Mouse (Mus musculus) megakaryocyte, embryonic 14.5 days (primary cell): ENCODE results near the gene Lamb3. TPM values are rescaled to one million over a fixed set of nuclear protein-coding genes. Genes with fewer than 3 reads are reported as not detected.

Experiments
- H3K27me3 ChIP-seq: replicated peaks from 2 replicates; pipeline ENCODE3; 2012; ENCODE audit warnings: inconsistent platforms
- H3K36me3 ChIP-seq: replicated peaks from 2 replicates; pipeline ENCODE3; 2012; ENCODE audit warnings: low read length, inconsistent platforms, mixed read lengths
- H3K4me1 ChIP-seq: 2 replicates; pipeline ENCODE4 v1.6.1; 2012; ENCODE audit warnings: inconsistent platforms
- H3K4me3 ChIP-seq: replicated peaks from 2 replicates; pipeline ENCODE3; 2012; ENCODE audit warnings: moderate library complexity, mild to moderate bottlenecking, inconsistent platforms
- H3K9me3 ChIP-seq: 2 replicates; pipeline ENCODE4 v1.6.1; 2012; ENCODE audit warnings: inconsistent platforms
- FLI1 ChIP-seq: IDR thresholded peaks from 2 replicates; pipeline ENCODE4 v1.6.1; 2012; ENCODE audit warnings: low read length, inconsistent platforms, mixed read lengths
- GATA1 ChIP-seq: IDR thresholded peaks from 3 replicates; pipeline ENCODE4 v1.6.1; 2012; ENCODE audit warnings: mixed read lengths, low read length, inconsistent platforms, borderline replicate concordance
- polyA plus RNA-seq: library from polyadenylated mRNA; stranded (reverse); fragments of >175 nt; gene quantifications from 2 replicates; pipeline ENCODE4 v1.2.3, GENCODE M21; 2012; ENCODE audit warnings: low replicate concordance; ENCODE audit not compliant: insufficient read depth

Gene Lamb3
- polyA plus RNA-seq, 1 experiment: 0.31 TPM

DNA sequence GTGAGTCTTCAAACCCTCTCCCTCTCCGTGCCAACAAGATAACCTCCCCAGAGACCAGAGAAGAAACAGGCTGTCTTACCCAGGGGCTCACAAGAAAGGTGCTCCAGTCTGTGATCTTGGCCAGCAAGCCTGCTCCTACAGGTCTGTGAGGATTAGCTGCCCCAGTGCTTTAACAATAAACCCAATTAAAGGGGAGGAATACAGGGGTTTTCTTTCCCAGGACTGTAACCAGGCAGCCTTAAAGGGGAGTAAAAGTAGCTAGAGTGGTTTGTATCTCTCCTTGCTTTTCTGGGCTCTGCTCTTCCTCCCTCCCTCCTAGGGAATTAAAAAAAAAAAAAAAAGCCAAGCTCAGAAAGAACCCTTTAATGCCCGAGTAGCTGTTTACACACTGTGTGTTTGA is 162.6 kb downstream of the Lamb3 start, which contains the start of gene Camk1g:
Camk1g (minus strand) TSS at position 203 of the 400 bp plus-strand sequence.
- H3K4me1 ChIP-seq: no peaks in the 10 kb centered on the region; the same call in 1 of the 2 replicates
- TF ChIP-seq FLI1 (no peak), GATA1 (no peak)
- no peaks in the 10 kb centered on the region for H3K36me3 ChIP-seq
- peaks cover 40% of the 10 kb centered on the region for H3K27me3 ChIP-seq
- peaks cover 17% of the 10 kb centered on the region for H3K9me3 ChIP-seq
- no peak within 1 kb of the TSS for H3K4me3 ChIP-seq

GRCm38 (mm10) chr1:193373906-193374413 is 166.5 kb downstream of the Lamb3 start:
- peaks cover 3% of the 10 kb centered on the region; the same call in 1 of the 2 replicates for H3K4me1 ChIP-seq
- TF ChIP-seq FLI1 (no peak), GATA1 (no peak)
- peaks cover 17% of the 10 kb centered on the region for H3K9me3 ChIP-seq
- no peaks in the 10 kb centered on the region for H3K36me3 ChIP-seq
- H3K27me3 ChIP-seq: peaks cover 29% of the 10 kb centered on the region
- no peak overlapping the region for H3K4me3 ChIP-seq

DNA sequence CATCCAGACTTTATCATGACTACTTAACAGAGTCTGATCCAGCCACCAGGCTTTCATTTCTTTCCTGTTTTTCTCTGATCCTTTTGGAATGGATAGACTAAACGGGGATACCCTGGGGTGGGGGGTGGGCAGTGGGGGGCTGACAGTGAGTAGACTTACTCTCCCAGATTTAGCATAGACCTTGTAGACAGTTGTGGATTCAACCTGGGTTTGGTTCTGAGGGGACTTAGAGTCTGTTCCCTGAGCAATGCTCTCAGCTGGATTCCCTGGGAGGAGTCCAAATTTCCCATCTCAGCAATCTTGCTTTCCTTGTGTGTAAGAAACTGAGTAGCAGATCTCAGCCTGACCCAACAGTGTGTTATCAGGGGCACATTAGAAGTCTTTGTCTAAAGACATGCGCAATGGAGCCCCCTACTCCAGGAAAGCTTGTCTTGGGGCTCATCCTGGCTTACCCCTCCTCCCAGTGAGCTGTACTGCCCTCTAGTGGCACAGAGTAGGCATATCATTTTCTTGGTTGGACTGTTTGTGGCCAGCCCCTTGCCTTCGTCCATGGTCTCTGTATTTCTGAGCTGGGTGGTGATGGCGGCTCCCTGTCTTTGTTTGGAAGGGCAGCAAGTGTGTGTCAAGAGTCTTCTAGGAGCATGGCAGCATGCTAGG is 169.1 kb downstream of the Lamb3 start:
- H3K27me3 ChIP-seq: peaks cover 39% of the 10 kb centered on the region
- H3K9me3 ChIP-seq: peaks cover 13% of the 10 kb centered on the region
- TF ChIP-seq GATA1 (no peak), FLI1 (no peak)
- H3K36me3 ChIP-seq: no peaks in the 10 kb centered on the region
- H3K4me3 ChIP-seq: no peak overlapping the region
- peaks cover 3% of the 10 kb centered on the region; the same call in 1 of the 2 replicates for H3K4me1 ChIP-seq

DNA sequence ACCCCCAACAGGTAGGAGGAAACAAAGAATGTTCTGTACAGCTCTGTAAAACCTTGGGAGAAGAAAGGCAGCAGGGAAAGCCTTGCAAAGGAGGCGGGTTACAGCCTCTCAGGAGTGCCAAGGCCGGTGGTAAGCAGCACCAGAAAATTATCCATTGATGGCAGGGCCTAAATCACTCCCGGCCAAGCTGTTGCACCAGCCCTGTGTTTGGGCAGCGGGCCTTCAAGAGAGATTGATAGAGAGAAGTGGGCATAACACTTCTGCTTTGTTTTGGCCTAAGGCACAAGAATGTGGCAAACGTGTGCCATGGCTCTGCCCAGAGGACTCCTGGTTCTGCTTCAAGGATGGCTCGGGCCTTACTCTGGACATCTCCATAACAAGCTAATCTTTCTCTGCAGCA is 172.1 kb downstream of the Lamb3 start:
- TF ChIP-seq FLI1: no peak
- no peak for TF ChIP-seq GATA1
- no peaks in the 10 kb centered on the region for H3K36me3 ChIP-seq
- peaks cover 14% of the 10 kb centered on the region for H3K4me1 ChIP-seq
- H3K9me3 ChIP-seq: no peaks in the 10 kb centered on the region
- peaks cover 41% of the 10 kb centered on the region for H3K27me3 ChIP-seq
- no peak overlapping the region for H3K4me3 ChIP-seq

GRCm38 (mm10) chr1:193380877-193381276 is 173.4 kb downstream of the Lamb3 start:
- Histone ChIP-seq H3K36me3 (no peaks in the 10 kb centered on the region), H3K4me1 (peaks cover 18% of the 10 kb centered on the region), H3K9me3 (no peaks in the 10 kb centered on the region), H3K27me3 (peaks cover 42% of the 10 kb centered on the region), H3K4me3 (no peak overlapping the region)
- no peak for TF ChIP-seq FLI1
- TF ChIP-seq GATA1: no peak

GRCm38 (mm10) chr1:193381597-193382404 is 174.3 kb downstream of the Lamb3 start:
- H3K4me1 ChIP-seq: peaks cover 18% of the 10 kb centered on the region
- no peaks in the 10 kb centered on the region for H3K9me3 ChIP-seq
- peaks cover 45% of the 10 kb centered on the region for H3K27me3 ChIP-seq
- TF ChIP-seq GATA1: no peak
- no peak for TF ChIP-seq FLI1
- H3K4me3 ChIP-seq: no peak overlapping the region
- no peaks in the 10 kb centered on the region for H3K36me3 ChIP-seq

DNA sequence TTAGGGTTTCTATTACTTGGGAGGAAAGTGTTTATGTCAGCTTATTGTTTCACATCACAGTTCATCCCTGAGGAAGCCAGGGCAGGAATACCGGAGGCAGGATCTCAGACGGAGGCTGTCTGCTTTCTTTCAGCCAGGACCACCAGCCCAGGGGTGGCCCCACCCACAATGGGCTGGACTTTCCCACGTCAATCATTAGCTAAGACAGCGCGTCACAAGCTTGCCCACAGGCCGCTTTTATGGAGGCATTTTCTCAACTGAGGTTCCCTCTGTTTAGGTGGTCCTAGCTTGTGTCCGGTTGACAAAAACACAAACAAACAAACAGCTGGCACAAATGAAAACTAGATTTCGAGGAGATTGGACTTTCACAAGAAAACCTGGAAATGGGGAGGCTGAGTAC is 174.9 kb downstream of the Lamb3 start:
- Histone ChIP-seq H3K4me3 (peak overlapping the region; percentile 62), H3K27me3 (peaks cover 51% of the 10 kb centered on the region), H3K9me3 (no peaks in the 10 kb centered on the region), H3K4me1 (peaks cover 18% of the 10 kb centered on the region), H3K36me3 (no peaks in the 10 kb centered on the region)
- no peak for TF ChIP-seq FLI1
- no peak for TF ChIP-seq GATA1

DNA sequence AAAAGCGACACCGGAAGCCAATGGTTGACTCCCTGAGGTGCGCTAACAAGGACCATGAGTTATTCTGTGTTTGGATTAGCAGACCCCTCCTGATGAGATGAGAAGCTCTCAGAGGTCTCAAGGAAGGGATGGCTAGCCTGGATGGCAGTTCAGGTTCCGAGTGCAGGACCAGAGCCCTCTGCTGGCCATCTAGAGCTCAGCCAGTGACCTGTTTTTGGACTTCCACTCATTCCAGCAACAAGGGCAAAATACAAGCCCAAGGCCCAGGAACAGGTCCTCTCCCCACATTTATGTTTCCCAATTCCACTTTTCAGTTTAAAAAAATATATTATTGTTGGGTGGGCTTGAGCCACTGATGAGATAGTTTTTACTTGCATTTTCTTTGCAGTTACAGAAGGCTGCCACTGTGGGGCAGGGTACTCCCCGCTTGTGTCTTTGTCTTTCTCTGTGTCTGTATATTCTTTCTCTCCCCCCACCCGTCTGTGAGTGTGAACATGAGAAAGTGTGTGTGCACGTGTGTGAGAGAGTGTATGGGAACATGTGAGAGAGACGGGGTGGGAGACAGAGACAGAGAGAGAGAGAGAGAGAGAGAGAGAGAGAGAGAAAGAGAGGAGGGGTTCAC is 175.5 kb downstream of the Lamb3 start:
- Histone ChIP-seq H3K4me1 (peaks cover 18% of the 10 kb centered on the region), H3K36me3 (no peaks in the 10 kb centered on the region), H3K9me3 (no peaks in the 10 kb centered on the region), H3K27me3 (peaks cover 52% of the 10 kb centered on the region), H3K4me3 (peak overlapping the region; percentile 62)
- no peak for TF ChIP-seq GATA1
- TF ChIP-seq FLI1: no peak

DNA sequence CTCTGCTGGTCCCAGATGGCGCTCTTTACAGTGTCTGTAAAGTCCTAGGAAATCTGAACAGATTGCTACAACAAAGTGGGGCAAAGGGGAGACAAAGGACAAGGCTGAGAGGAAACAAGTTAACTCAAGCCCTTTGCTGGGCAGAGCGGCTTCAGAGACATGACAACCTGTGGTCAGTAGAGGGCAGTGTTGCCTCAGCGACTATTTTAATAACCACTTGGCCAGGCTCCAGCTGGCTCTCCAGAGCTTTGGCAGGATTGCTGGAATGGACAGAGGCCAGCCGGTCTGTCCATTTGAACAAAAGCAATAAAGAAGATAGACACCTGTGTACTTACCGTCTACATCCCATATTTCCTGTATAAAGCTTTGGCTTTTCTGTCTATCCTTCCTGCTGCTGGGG is 178.6 kb downstream of the Lamb3 start:
- Histone ChIP-seq H3K4me1 (peaks cover 22% of the 10 kb centered on the region), H3K4me3 (no peak overlapping the region), H3K9me3 (no peaks in the 10 kb centered on the region), H3K36me3 (no peaks in the 10 kb centered on the region), H3K27me3 (peaks cover 46% of the 10 kb centered on the region)
- TF ChIP-seq GATA1: no peak
- no peak for TF ChIP-seq FLI1

GRCm38 (mm10) chr1:193387241-193387640 is 179.7 kb downstream of the Lamb3 start:
- Histone ChIP-seq H3K36me3 (no peaks in the 10 kb centered on the region), H3K4me3 (no peak overlapping the region), H3K9me3 (no peaks in the 10 kb centered on the region), H3K27me3 (peaks cover 40% of the 10 kb centered on the region), H3K4me1 (peaks cover 20% of the 10 kb centered on the region)
- TF ChIP-seq GATA1 (no peak), FLI1 (no peak)
